Mouse (Mus musculus) lung, adult 2 months (tissue): ENCODE measurements around the gene Tln2. TPM values are rescaled to one million over a fixed set of nuclear protein-coding genes. Genes with fewer than 3 reads are reported as not detected.

Source experiments
- DNase-seq: peaks from one replicate; pipeline ENCODE4 v3.0.0; 2022
- H3K4me1 ChIP-seq: fragments of 200-500 bp; 2 replicates; pipeline ENCODE4 v1.6.1; 2011; ENCODE audit warnings: low read length; ENCODE audit not compliant: control insufficient read depth, insufficient read depth
- H3K4me3 ChIP-seq: fragments of 200-500 bp; replicated peaks from 2 replicates; pipeline ENCODE3; 2011; ENCODE audit warnings: low read depth, mild to moderate bottlenecking, control low read depth, low read length; ENCODE audit errors: extremely low read depth
- CTCF ChIP-seq: fragments of 200-500 bp; IDR thresholded peaks from 2 replicates; pipeline ENCODE4 v1.5.1; 2011; ENCODE audit warnings: mild to moderate bottlenecking, low read length, control low read depth; ENCODE audit not compliant: insufficient read depth
- POLR2A ChIP-seq: fragments of 200-500 bp; IDR thresholded peaks from 2 replicates; pipeline ENCODE4 v1.6.1; 2011; ENCODE audit warnings: low read depth, mild to moderate bottlenecking, control low read depth, low read length, borderline replicate concordance; ENCODE audit errors: extremely low read depth
- WGBS: fragments of 180-500 bp; shearing (Covaris S2); methylation state at CpG from one replicate; pipeline ENCODE4 v1.1.7; 2018; 5-methylcytosine and 5-hydroxymethylcytosine counted together
- polyA plus RNA-seq: library from polyadenylated mRNA; depleted of rRNA; stranded (reverse); fragments of >200 nt; gene quantifications from 2 replicates; pipeline ENCODE4 v1.2.3, GENCODE M21; 2012

Gene Tln2
- polyA plus RNA-seq, 1 experiment: 14.1 TPM

DNA sequence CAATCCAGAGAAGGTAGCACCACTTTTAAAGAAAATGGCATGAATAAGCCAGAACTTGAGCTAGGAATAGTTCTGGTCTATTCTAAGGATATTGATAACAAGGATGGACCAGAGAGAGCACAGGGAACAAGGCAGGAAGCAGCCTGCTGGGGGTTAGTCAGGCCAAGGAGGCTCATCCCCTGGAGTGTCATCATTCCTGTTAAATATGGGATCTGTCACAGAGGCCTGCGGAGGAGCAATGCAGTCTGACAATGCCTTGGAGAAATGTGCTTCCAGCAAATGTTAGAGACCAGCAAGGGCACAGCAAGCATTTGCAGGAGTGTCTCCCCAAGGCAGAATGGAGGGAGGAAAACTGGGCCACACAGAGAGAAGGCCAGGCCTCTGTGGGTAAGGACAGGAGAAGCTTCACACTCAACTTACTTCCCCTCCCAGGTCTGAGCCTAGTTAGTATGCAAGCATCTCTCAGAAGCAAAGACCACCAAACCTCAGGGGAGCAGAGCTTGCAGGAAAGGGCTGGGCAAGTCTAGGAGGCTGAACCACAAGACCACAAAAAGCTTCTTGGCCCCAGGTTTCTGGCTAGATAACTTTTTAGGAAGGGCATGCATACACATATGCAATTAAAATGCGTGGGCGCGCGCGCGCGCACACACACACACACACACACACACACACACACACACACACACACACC, 9.5 kb downstream of the Tln2 start:
- DNase-seq: no peak
- 91% methylated on average over 8 of the region's 8 CpGs for WGBS
- TF ChIP-seq POLR2A: no peak
- Histone ChIP-seq H3K4me1 (no peaks in the 10 kb centered on the region), H3K4me3 (no peak overlapping the region)

DNA sequence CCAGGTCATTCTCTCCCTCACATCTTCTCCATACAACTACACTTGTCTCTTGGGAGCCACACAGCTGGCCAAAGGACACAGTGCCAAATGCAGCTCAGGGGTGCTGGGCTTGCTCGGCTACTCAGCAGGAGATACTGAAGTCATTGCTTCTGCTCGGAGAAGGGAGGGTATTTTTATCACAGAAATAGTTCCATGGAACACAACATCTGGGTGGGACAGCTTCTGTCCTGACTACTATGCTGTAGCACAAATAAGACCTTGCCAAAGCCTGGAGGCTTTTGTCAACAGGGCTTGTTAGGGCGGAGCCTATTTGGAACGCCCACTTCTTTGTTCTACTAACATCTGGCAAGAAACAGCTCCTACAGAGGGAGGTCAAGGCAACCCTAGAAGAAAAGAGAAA, 10.2 kb downstream of the Tln2 start:
- DNase-seq: no peak

DNA sequence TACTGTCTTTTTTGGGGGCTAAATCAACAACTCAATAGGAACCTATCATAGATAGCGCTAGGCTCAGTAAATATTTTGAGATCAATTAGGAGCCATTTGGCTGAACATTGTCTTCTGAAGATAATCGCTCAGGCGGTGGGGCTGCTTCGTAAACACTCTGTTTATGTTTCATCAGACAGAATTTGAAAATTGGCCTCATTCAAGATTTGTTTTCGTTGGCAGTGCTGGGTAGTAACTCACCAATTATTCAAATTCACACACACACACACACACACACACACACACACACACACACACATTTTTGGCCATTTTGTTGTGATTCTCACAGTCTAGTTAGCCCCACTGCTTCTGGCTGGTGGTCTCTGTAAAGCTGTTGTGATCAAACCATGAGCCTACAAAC, 12.9 kb downstream of the Tln2 start:
- TF ChIP-seq CTCF (no peak), POLR2A (no peak)
- 80% methylated on average over 5 of the region's 5 CpGs for WGBS
- no peak for DNase-seq
- Histone ChIP-seq H3K4me3 (no peak overlapping the region), H3K4me1 (no peaks in the 10 kb centered on the region)

More for the DNA sequence above, 10.2 kb downstream of the Tln2 start:
- TF ChIP-seq CTCF (no peak), POLR2A (no peak)
- WGBS: 47% methylated on average over 4 of the region's 4 CpGs
- H3K4me1 ChIP-seq: no peaks in the 10 kb centered on the region
- H3K4me3 ChIP-seq: no peak overlapping the region

DNA sequence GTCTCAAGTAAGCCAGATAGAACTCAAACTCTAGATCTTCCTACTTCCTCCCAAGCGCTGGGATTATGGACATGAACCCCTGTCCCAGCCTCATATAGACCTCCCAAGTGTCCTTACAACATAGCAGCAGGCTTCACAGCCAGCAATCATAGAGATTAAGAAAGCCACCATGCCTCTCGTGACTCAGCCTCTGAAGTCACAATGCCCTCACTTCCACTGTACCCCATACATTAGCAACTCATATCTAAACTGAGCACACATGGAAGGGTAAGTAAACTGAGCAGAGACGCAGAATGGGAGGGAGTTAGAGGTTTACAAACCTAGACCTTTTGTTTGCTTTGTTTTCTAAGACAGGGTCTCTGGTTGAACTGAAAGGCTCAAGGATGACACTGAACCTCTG, 13.7 kb downstream of the Tln2 start:
- DNase-seq: no peak
- TF ChIP-seq POLR2A (no peak), CTCF (no peak)
- WGBS: 87% methylated on average over 3 of the region's 3 CpGs
- no peaks in the 10 kb centered on the region for H3K4me1 ChIP-seq
- no peak overlapping the region for H3K4me3 ChIP-seq

DNA sequence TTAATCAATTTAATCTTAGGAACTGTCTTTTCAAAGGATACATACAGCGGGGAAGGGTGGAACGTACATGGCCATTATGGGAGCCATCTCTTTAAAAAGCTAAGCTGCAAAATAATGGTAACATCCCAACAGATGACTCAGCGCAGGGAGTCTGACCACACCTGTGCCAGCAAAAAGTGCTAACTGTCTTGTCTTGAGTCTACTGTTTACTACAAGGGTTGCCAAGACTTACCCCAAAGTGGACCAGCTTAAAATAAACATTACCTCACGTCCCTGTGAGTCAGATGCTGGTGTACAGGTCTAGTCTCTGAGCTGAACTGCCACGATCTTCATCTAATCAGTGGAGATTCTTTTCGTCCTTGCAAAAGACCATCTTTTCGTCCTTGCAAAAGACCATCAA, 14.7 kb downstream of the Tln2 start:
- 52% methylated on average over 7 of the region's 7 CpGs for WGBS
- Histone ChIP-seq H3K4me3 (no peak overlapping the region), H3K4me1 (no peaks in the 10 kb centered on the region)
- no peak for TF ChIP-seq POLR2A
- no peak for TF ChIP-seq CTCF
- DNase-seq: no peak

DNA sequence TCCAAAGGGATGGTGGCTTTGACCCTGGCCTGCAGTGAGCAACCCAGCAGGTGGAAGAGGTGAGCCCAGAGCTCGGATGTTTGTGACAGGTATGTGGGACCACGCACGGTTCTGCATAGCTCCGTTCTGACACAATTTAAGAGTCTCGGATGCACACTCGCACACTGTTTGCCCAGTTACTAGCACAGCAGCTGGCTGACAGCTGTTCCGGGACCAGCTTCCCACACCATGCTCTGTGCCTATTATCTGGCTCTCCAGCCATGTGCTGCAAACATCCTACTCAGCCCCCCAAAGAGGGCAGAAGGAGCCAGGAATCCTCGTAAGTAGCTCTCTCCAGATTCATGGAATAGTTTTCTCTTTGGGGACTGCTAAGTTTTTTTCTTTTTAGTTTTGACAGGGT, 17.6 kb downstream of the Tln2 start:
- TF ChIP-seq POLR2A (no peak), CTCF (no peak)
- H3K4me3 ChIP-seq: no peak overlapping the region
- WGBS: 75% methylated on average over 8 of the region's 8 CpGs
- no peak for DNase-seq
- no peaks in the 10 kb centered on the region for H3K4me1 ChIP-seq

DNA sequence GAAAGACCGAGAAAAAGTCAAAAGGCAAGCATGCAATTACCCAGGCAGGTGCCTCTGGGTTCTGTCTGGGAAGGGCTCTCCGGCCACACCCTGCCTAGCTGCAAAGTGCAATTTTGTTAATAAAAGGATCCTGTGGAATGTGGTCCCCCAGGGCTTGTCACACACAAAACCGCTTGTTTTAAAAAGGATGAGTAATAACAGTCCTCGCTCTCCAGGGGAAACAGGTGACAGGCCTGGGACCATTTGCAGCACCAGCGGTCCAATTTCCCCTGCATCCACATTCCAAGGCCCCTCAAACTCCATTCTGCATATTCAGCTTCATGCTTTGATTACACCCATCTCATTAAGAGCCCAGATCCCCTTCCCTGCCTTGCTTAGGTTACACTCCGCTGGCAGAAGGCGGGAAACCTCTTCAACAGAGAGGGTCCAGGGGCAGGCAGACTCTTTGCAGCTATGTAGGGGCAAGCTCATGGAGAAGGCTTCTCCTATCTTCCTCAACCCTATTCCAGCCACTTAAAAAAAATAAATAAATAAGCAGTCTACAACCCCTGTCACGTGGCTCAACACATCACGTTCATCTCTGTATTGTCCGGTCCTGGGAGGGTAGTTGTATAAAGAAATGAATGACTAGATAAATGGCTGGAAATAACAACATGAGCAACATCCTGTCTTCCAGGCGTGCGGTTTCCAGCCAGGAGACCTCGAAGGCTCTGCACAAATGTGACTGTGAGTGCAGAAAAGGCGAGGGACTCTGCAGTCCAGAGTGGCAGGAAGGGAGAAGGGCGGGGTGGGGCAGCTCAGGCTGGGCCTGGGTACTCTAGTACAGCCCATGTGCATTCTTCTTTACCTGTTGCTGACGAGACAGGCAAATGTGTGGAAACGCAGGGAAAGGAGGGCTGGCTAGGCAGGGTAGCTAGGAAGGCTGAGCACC, 19.5 kb downstream of the Tln2 start:
- Histone ChIP-seq H3K4me3 (no peak overlapping the region), H3K4me1 (no peaks in the 10 kb centered on the region)
- WGBS: 54% methylated on average over 17 of the region's 17 CpGs
- DNase-seq: no peak
- TF ChIP-seq POLR2A (no peak), CTCF (no peak)

DNA sequence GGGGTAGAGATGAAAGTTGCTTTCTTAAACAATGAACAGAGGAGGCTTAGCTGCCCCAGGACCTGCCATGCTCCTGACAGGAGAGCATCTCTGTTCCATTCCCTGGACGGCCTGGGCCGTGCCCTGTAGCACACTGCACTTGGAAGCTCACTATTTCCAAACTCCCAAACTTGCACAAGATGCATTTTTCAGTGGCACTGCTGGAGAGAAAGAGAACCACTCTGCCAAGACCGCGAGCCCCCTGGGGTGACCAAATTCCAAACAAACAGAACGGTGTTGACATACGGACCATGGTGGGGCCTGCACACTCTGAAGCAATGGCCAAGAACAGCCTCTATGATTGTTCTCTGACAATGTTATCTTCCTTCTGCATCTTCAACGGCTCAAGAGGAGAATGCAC, 25.1 kb downstream of the Tln2 start:
- WGBS: 26% methylated on average over 7 of the region's 7 CpGs
- TF ChIP-seq POLR2A (no peak), CTCF (no peak)
- DNase-seq: no peak
- no peak overlapping the region for H3K4me3 ChIP-seq
- no peaks in the 10 kb centered on the region for H3K4me1 ChIP-seq

DNA sequence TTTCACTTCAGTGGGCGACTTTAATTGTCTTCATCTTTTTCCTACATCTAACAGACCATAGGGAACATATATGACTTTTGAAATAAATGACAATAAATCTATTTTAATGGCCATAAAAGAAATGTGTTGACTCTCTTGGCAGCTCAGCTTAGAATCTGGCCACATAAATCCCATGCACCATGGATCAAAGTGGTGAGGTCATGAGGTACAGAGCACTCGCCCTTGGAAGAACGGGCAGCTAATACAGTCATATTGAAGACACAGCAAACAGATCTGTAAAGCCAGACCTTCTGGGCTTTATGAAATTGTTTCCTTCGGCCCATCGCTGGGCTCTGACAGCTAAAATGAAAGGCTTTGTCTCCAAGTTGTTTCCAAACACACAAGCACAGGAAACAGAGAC, 26.2 kb downstream of the Tln2 start:
- Histone ChIP-seq H3K4me1 (no peaks in the 10 kb centered on the region), H3K4me3 (no peak overlapping the region)
- no peak for DNase-seq
- TF ChIP-seq CTCF: no peak
- TF ChIP-seq POLR2A: no peak
- 60% methylated on average over 5 of the region's 5 CpGs for WGBS

DNA sequence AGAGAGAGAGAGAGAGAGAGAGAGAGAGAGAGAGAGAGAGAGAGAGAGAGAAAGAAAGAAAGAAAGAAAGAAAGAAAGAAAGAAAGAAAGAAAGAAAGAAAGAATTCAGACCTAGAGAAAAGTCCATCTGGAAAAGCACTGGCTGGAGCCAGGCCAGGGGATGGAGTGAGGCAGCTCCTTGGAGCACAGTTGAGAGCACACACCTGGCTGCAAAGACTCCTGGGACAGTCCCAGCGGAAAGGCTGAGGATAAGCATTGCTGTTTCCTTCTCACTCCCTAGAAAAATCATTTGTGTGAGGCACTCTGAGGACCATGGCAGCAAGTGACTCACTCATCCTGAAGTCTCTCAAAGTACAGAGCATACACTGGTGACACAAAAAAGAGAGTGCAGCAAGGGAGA, 26.9 kb downstream of the Tln2 start:
- WGBS: 79% methylated on average over 1 of the region's 1 CpGs
- TF ChIP-seq CTCF (no peak), POLR2A (no peak)

More for the DNA sequence above, 26.9 kb downstream of the Tln2 start:
- no peak for DNase-seq
- Histone ChIP-seq H3K4me1 (no peaks in the 10 kb centered on the region), H3K4me3 (no peak overlapping the region)
